Mouse (Mus musculus) heart, adult 10 weeks (tissue): ENCODE measurements around the gene Smpx. TPM values are rescaled to one million over a fixed set of nuclear protein-coding genes. Genes with fewer than 3 reads are reported as not detected.

Source experiments
- polyA plus RNA-seq: library from polyadenylated mRNA; stranded (reverse); fragments of 350-450 nt; fragmentation: Illumina TruSeq; extraction: RNeasy Lipid Tissue Mini Kit (QIAGEN cat#74804); gene quantifications from one replicate; pipeline ENCODE4 v1.2.3, GENCODE M21; 2014; ENCODE audit warnings: low read depth, low replicate concordance

The Smpx gene
- 598 TPM for polyA plus RNA-seq

DNA sequence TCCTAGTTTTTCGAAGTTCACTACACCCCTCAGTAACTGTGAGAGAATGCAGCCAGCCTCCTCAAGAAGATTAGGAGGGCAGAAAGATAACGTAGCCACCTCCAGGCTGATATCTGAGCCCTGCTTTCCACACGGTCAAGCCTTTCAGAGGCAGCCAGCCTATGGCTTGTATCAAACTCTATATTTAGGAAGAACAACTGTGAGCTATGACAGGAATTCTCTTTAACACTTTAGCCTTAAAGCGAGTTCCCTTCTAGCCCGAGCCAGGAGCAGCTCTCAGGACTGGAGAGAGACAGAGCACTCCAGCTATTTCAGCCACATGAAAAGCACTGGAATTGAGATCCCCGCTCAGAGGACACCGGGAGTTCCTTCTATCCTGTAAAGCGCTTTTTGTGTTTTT lies at the start of gene Smpx:
TSS of gene Smpx (plus strand) at position 49 of the 400 bp plus-strand sequence.

Other genes starting within 250 kb of the Smpx start
- 63.7 TPM for gene Sms, start 206.6 kb upstream of the Smpx start, polyA plus RNA-seq
- gene Yy2, start 129.9 kb upstream of the Smpx start, polyA plus RNA-seq = 2.3 TPM
- gene Mbtps2, start 100.2 kb upstream of the Smpx start, polyA plus RNA-seq = 10.6 TPM
- 5.9 TPM for gene Klhl34, start 119.5 kb downstream of the Smpx start, polyA plus RNA-seq